15 mouse cellular contexts compared by ENCODE assay signal in the genomic region with DNA sequence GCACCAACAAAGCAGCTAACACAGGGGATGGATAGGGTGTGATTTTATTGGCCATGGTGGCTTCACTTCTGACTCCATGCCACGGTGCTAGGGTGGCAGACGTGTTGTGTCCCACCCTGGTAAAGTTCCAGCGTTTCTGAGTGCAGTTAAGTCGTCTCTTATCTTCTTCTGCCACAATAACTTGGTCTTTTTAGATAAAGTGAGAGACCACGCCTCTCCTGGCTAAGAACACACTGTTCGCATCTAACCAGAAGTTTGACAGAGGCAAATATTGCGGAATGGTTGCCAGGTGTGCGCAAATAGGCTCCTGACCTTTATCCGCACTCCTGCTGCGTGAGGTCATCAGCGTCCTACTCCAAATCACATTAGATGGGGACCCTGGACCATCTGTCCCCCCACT.
A peak's percentile ranks its signal among the peaks of the same experiment; 100 is the strongest.
DNase-seq lines count a peak whose midpoint lies in the region; ATAC-seq and TF ChIP-seq lines count a peak whose summit lies in the region.
"Had no signal": no experiment of that assay in that cellular context is flagged by ENCODE, and none has a peak within 500 bp of the region (broad histone marks: within the 10 kb centered on the region; RNA-seq: fewer than 3 reads in every experiment).

No protein-coding gene starts in this region.

- no peak overlapping the region for H3K27ac ChIP-seq in cerebellum, adult 2 months (ENCODE audit: insufficient read depth, low read length)
- H3K27ac ChIP-seq: gastrocnemius, adult 2 months; hindbrain, embryonic 13.5 days; kidney, postnatal 0 days; neural tube, embryonic 12.5 days had no signal

- DNase-seq in spleen, postnatal 10 days (ENCODE audit: low spot score in 2 of 2) = peak; percentile 24 to 38
- DNase-seq in spleen, postnatal 14 days (ENCODE audit: low spot score in 2 of 2) = no peak
- peak; percentile 73 for DNase-seq in liver
- DNase-seq in urinary bladder, postnatal 25 days (ENCODE audit: low spot score) = no peak
- DNase-seq in cerebellum, adult 2 months = no peak
- DNase-seq: adrenal gland, postnatal 10 days; cerebellum, adult 11 months; gastrocnemius, adult 2 months; layer of hippocampus, adult 9-11 months had no signal

- H3K4me1 ChIP-seq in cerebellum, adult 2 months (ENCODE audit: control insufficient read depth, insufficient read depth, low read length) = peaks cover 8% of the 10 kb centered on the region; the same call in 1 of the 2 replicates

- TF ChIP-seq CTCF in cerebellum, adult 2 months (IDR thresholded peaks at IDR 0.05; ENCODE audit: borderline replicate concordance, insufficient read depth, low read depth, low read length) = no peak

- ATAC-seq in megakaryocyte progenitor cell, adult 5-6 weeks (replicated peaks; ENCODE audit: poor library complexity) = peak; percentile 95
- no peak for ATAC-seq in inflammation-experienced regulatory T-cells, adult 6 months
- ATAC-seq: Patski had no signal

- H3K27me3 ChIP-seq in cerebellum, adult 2 months (ENCODE audit: control insufficient read depth, insufficient read depth, low read length) = no peaks in the 10 kb centered on the region
- H3K27me3 ChIP-seq: hindbrain, embryonic 13.5 days; neural tube, embryonic 12.5 days; Patski had no signal

- 89% methylated on average over 11 of the region's 11 CpGs for WGBS in cerebellum, adult 2 months

- no peak for TF ChIP-seq POLR2A in cerebellum, adult 2 months (IDR thresholded peaks at IDR 0.05; ENCODE audit: borderline replicate concordance, insufficient read depth, low read length)

- H3K4me3 ChIP-seq in cerebellum, adult 2 months (replicated peaks; ENCODE audit: insufficient read depth, low read depth, low read length) = no peak overlapping the region
- H3K4me3 ChIP-seq: gastrocnemius, adult 2 months; hindbrain, embryonic 13.5 days; neural tube, embryonic 12.5 days had no signal

Comparison
In these comparisons a context has a peak if more than half of its experiments do, and no peak if none do; other contexts are left out.
1. DNase-seq: peak in spleen, postnatal 10 days (2 of 2) and liver (single experiment); none in spleen, postnatal 14 days (0 of 2), urinary bladder, postnatal 25 days (single experiment) and cerebellum, adult 2 months (0 of 2).